Mouse (Mus musculus): ENCODE measurements around the gene Slc5a4b. TPM values are rescaled to one million over a fixed set of nuclear protein-coding genes. Genes with fewer than 3 reads are reported as not detected.
A peak's percentile ranks its signal among the peaks of the same experiment; 100 is the strongest.
"Not testable (repeated sequence)": the region's sequence is repeated elsewhere in the genome, so short reads cannot be mapped to it uniquely, and the experiment has no call there.

The Slc5a4b gene
- total and polyA plus RNA-seq, 2 experiments from 2014 or later: 0.08 TPM; not detected in 1

DNA sequence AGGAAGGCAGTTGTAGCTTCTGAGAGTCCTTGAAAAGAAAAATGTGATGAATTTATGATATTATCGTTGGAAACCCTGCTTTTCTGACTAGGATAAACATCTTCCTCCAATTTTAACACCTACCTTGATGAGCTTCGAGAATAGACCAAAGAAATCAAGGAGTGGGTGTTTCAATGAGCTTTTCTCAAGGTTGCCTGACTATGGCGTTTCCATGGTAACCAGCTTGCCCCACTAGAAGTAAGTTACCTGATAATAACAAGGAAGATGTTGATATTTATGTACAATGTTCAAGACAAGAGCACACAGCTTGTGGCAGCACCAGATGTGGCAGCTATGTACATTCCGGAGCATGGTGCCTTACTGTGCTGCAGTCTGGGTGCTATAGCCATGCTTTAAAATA is 21.7 kb upstream of the Slc5a4b start:
- Histone ChIP-seq H3K36me3 (ENCODE audit: insufficient read depth, low read length) (no peaks in the 10 kb centered on the region), H3K4me1 (ENCODE audit: insufficient read depth, low read length) (no peaks in the 10 kb centered on the region), H3K9me3 (ENCODE audit: low read length) (no peaks in the 10 kb centered on the region), H3K4me3 (ENCODE audit: low read length) (no peak overlapping the region), H3K27me3 (ENCODE audit: insufficient read depth, low read length) (no peaks in the 10 kb centered on the region), H3K4me2 (ENCODE audit: low read depth, low read length) (no peak overlapping the region), H3K9ac (replicated peaks; ENCODE audit: low read length) (no peak overlapping the region), H3K27ac (no peak overlapping the region)
- WGBS: 67% methylated on average over 4 of the region's 4 CpGs
- peak; percentile 47 for DNase-seq (ENCODE audit: low spot score)
- TF ChIP-seq CTCF (IDR thresholded peaks at IDR 0.05; ENCODE audit: low read depth): no peak
- ATAC-seq: no peak

DNA sequence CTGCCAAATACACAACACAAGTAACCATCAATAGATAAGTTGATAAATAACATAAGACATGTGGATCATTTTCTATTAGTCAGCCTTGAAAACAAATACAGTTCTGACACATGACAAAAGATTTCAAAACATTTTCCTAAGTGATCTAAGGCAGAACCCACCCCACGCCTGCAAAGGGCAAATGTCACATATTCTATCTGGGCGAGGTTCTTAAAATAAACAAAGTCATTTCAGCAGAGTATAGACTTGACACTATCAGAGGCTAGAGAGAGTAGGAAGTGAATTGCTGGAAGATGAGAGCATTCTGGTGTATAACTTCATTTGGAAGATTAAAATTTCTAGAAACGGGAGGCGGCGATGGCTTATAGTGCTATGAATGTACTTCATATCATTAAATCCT is 10.7 kb upstream of the Slc5a4b start:
- no peaks in the 10 kb centered on the region for H3K4me1 ChIP-seq (ENCODE audit: insufficient read depth, low read length)
- no peak overlapping the region for H3K27ac ChIP-seq
- no peak overlapping the region for H3K4me2 ChIP-seq (ENCODE audit: low read depth, low read length)
- no peak overlapping the region for H3K9ac ChIP-seq (replicated peaks; ENCODE audit: low read length)
- no peak for DNase-seq (ENCODE audit: low spot score)
- 85% methylated on average over 5 of the region's 5 CpGs for WGBS
- H3K9me3 ChIP-seq (ENCODE audit: low read length): no peaks in the 10 kb centered on the region
- H3K4me3 ChIP-seq (ENCODE audit: low read length): no peak overlapping the region
- no peaks in the 10 kb centered on the region for H3K27me3 ChIP-seq (ENCODE audit: insufficient read depth, low read length)
- ATAC-seq: no peak
- no peaks in the 10 kb centered on the region for H3K36me3 ChIP-seq (ENCODE audit: insufficient read depth, low read length)
- no peak for TF ChIP-seq CTCF (IDR thresholded peaks at IDR 0.05; ENCODE audit: low read depth)

DNA sequence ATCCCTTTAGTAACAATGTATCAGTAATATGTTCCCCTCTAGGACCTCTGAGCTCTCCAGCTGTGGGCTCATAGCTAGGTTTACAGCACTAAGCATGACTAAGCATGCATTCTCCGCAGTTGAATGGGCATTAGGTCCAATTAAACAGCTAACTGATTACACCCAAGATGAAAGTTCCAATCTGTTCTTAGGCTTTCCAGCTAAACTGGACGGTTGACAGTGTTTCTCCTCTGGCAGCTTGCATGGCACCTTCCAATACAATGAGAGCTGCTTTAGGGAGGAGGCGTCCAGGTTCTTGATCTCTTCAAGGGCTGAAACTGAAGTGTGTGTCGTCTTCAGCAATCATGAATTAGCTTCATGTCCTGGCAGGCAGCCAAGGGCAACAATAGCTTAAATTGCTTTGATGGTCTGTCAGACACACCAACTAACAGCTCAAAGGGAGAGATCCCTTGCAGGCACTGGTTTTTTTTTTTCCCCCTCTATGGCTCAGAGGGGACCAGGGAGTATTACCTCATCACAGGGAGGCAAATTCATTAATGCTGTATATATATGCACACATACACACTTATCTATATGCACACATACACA is 9.5 kb upstream of the Slc5a4b start:
- no peaks in the 10 kb centered on the region for H3K36me3 ChIP-seq (ENCODE audit: insufficient read depth, low read length)
- TF ChIP-seq CTCF (IDR thresholded peaks at IDR 0.05; ENCODE audit: low read depth): no peak
- peak; percentile 38 for DNase-seq (ENCODE audit: low spot score)
- WGBS: 29% methylated on average over 4 of the region's 4 CpGs
- H3K27ac ChIP-seq: no peak overlapping the region
- H3K4me1 ChIP-seq (ENCODE audit: insufficient read depth, low read length): no peaks in the 10 kb centered on the region
- H3K27me3 ChIP-seq (ENCODE audit: insufficient read depth, low read length): no peaks in the 10 kb centered on the region
- no peak overlapping the region for H3K4me2 ChIP-seq (ENCODE audit: low read depth, low read length)
- no peak overlapping the region for H3K9ac ChIP-seq (replicated peaks; ENCODE audit: low read length)
- H3K9me3 ChIP-seq (ENCODE audit: low read length): no peaks in the 10 kb centered on the region
- no peak for ATAC-seq
- no peak overlapping the region for H3K4me3 ChIP-seq (ENCODE audit: low read length)

- Histone ChIP-seq H3K36me3 (ENCODE audit: insufficient read depth, low read length) (no peaks in the 10 kb centered on the region), H3K4me2 (ENCODE audit: low read depth, low read length) (no peak overlapping the region), H3K4me3 (ENCODE audit: low read length) (no peak overlapping the region), H3K4me1 (ENCODE audit: insufficient read depth, low read length) (no peaks in the 10 kb centered on the region), H3K9me3 (ENCODE audit: low read length) (no peaks in the 10 kb centered on the region), H3K27me3 (ENCODE audit: insufficient read depth, low read length) (no peaks in the 10 kb centered on the region), H3K9ac (replicated peaks; ENCODE audit: low read length) (no peak overlapping the region), H3K27ac (no peak overlapping the region)
- TF ChIP-seq CTCF (IDR thresholded peaks at IDR 0.05; ENCODE audit: low read depth): peak; percentile 44
- DNase-seq (ENCODE audit: low spot score): no peak
- ATAC-seq: no peak
- WGBS: 16% methylated on average over 1 of the region's 1 CpGs
Observed at GRCm38 (mm10) chr10:76118741-76119140, 8.0 kb upstream of the Slc5a4b start.

- Histone ChIP-seq H3K4me1 (ENCODE audit: insufficient read depth, low read length) (no peaks in the 10 kb centered on the region), H3K9me3 (ENCODE audit: low read length) (no peaks in the 10 kb centered on the region), H3K4me3 (ENCODE audit: low read length) (no peak overlapping the region), H3K27me3 (ENCODE audit: insufficient read depth, low read length) (no peaks in the 10 kb centered on the region), H3K4me2 (ENCODE audit: low read depth, low read length) (no peak overlapping the region), H3K36me3 (ENCODE audit: insufficient read depth, low read length) (no peaks in the 10 kb centered on the region), H3K27ac (no peak overlapping the region), H3K9ac (replicated peaks; ENCODE audit: low read length) (no peak overlapping the region)
- peak; percentile 60 for TF ChIP-seq CTCF (IDR thresholded peaks at IDR 0.05; ENCODE audit: low read depth)
- no peak for ATAC-seq
- WGBS: 27% methylated on average over 5 of the region's 5 CpGs
- DNase-seq (ENCODE audit: low spot score): peak; percentile 20
Observed at GRCm38 (mm10) chr10:76117966-76118365, 7.2 kb upstream of the Slc5a4b start.

DNA sequence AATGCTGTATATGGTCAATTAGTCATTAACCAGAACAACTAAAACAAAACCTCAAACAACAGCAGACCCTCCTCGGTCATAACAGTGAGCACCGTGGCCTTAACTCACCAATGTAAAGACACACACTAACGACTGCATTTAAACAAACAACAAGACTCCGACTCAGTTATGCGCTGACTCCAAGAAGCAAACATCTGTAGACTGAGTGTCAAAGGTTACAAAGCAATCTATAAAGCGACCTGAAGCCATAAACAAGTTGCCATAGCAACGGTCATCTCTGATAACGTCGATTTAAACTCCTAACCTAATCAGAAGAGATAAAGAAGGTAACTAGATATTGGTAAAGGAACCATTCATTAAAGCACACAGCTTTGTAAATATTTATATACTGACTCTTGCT is 13.4 kb downstream of the Slc5a4b start:
- TF ChIP-seq CTCF (IDR thresholded peaks at IDR 0.05; ENCODE audit: low read depth): no peak
- 75% methylated on average over 9 of the region's 9 CpGs for WGBS
- no peaks in the 10 kb centered on the region for H3K27me3 ChIP-seq (ENCODE audit: insufficient read depth, low read length)
- DNase-seq (ENCODE audit: low spot score): no peak
- H3K9ac ChIP-seq (replicated peaks; ENCODE audit: low read length): no peak overlapping the region
- ATAC-seq: no peak
- H3K27ac ChIP-seq: no peak overlapping the region
- no peak overlapping the region for H3K4me2 ChIP-seq (ENCODE audit: low read depth, low read length)
- H3K4me1 ChIP-seq (ENCODE audit: insufficient read depth, low read length): no peaks in the 10 kb centered on the region
- no peak overlapping the region for H3K4me3 ChIP-seq (ENCODE audit: low read length)
- no peaks in the 10 kb centered on the region for H3K36me3 ChIP-seq (ENCODE audit: insufficient read depth, low read length)
- no peaks in the 10 kb centered on the region for H3K9me3 ChIP-seq (ENCODE audit: low read length)

DNA sequence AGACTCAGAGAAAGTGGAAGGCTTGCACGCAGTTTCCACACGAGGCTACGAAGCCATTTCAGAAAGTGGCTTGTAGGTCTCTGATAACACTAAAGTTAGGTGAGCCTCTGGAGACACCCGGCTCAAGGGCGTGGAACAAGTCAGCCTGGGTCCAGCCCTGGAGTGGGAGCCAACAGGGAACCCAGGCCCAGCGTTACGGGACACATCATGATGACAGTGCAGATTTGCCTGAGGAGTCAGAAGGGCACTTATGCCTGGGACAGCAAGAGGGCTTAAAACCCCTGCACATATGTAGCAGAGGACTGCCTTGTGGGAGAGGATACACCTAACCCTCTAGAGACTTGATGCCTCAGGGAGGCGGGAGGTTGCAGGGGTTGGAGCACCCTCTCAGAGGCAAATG is 14.2 kb downstream of the Slc5a4b start:
- no peaks in the 10 kb centered on the region for H3K36me3 ChIP-seq (ENCODE audit: insufficient read depth, low read length)
- H3K4me1 ChIP-seq (ENCODE audit: insufficient read depth, low read length): no peaks in the 10 kb centered on the region
- H3K27ac ChIP-seq: no peak overlapping the region
- no peak overlapping the region for H3K4me2 ChIP-seq (ENCODE audit: low read depth, low read length)
- no peak for TF ChIP-seq CTCF (IDR thresholded peaks at IDR 0.05; ENCODE audit: low read depth)
- H3K9ac ChIP-seq (replicated peaks; ENCODE audit: low read length): no peak overlapping the region
- H3K27me3 ChIP-seq (ENCODE audit: insufficient read depth, low read length): no peaks in the 10 kb centered on the region
- no peak for ATAC-seq
- 95% methylated on average over 8 of the region's 8 CpGs for WGBS
- H3K9me3 ChIP-seq (ENCODE audit: low read length): no peaks in the 10 kb centered on the region
- H3K4me3 ChIP-seq (ENCODE audit: low read length): no peak overlapping the region
- DNase-seq (ENCODE audit: low spot score): no peak

GRCm38 (mm10) chr10:76077008-76077407 is 33.8 kb downstream of the Slc5a4b start:
- H3K9me3 ChIP-seq (ENCODE audit: low read length); H3K36me3 ChIP-seq (ENCODE audit: insufficient read depth, low read length); H3K4me2 ChIP-seq (ENCODE audit: low read depth, low read length); H3K27me3 ChIP-seq (ENCODE audit: insufficient read depth, low read length); H3K27ac ChIP-seq; DNase-seq (ENCODE audit: low spot score); H3K4me1 ChIP-seq (ENCODE audit: insufficient read depth, low read length); H3K9ac ChIP-seq (replicated peaks; ENCODE audit: low read length); H3K4me3 ChIP-seq (ENCODE audit: low read length); ATAC-seq: not testable (repeated sequence)
- WGBS: 89% methylated on average over 2 of the region's 2 CpGs

GRCm38 (mm10) chr10:76072080-76072479 is 38.7 kb downstream of the Slc5a4b start:
- WGBS: 96% methylated on average over 5 of the region's 5 CpGs
- not testable (repeated sequence) for H3K9ac ChIP-seq (replicated peaks; ENCODE audit: low read length)

More at GRCm38 (mm10) chr10:76072080-76072479, 38.7 kb downstream of the Slc5a4b start:
- H3K4me2 ChIP-seq (ENCODE audit: low read depth, low read length); ATAC-seq; H3K27me3 ChIP-seq (ENCODE audit: insufficient read depth, low read length); H3K27ac ChIP-seq; H3K9me3 ChIP-seq (ENCODE audit: low read length); H3K36me3 ChIP-seq (ENCODE audit: insufficient read depth, low read length); H3K4me1 ChIP-seq (ENCODE audit: insufficient read depth, low read length); H3K4me3 ChIP-seq (ENCODE audit: low read length); DNase-seq (ENCODE audit: low spot score): not testable (repeated sequence)

All from hindbrain, postnatal 0 days (tissue).